Comparison of ENCODE assay signal across 16 mouse cellular contexts in genomic region chr11:97273613-97274012, GRCm38 (mm10). TPM values are rescaled to one million over a fixed set of nuclear protein-coding genes. Genes with fewer than 3 reads are reported as not detected.
DNase-seq lines count a peak whose midpoint lies in the region; ATAC-seq and TF ChIP-seq lines count a peak whose summit lies in the region.
"Had no signal": no experiment of that assay in that cellular context is flagged by ENCODE, and none has a peak within 500 bp of the region (broad histone marks: within the 10 kb centered on the region; RNA-seq: fewer than 3 reads in every experiment).

No protein-coding gene starts in this region.

- peak; percentile 13 for DNase-seq in lung, embryonic 14.5 days
- DNase-seq in lung, postnatal 25 days (ENCODE audit: low spot score), result no peak
- DNase-seq in CH12.LX (ENCODE audit: extremely low read depth), result peak; percentile 32
- DNase-seq in Patski (ENCODE audit: low read depth, low spot score), result no peak
- peak; percentile 45 for DNase-seq in naive thymus-derived CD4-positive, alpha-beta T cell, adult 2 months (ENCODE audit: low read depth)
- no peak for DNase-seq in testis, postnatal 14 days (ENCODE audit: low spot score)
- DNase-seq: cerebellum, adult 8-10 months; embryo, embryonic 11 days; heart, adult 18-20 months; kidney, postnatal 4 days; lung, postnatal 36 days had no signal

- no peaks in the 10 kb centered on the region for H3K36me3 ChIP-seq in lung, embryonic 14.5 days (ENCODE audit: insufficient read depth)
- peaks cover 0 to 5% of the 10 kb centered on the region in 2 experiments for H3K36me3 ChIP-seq in CH12.LX (replicated peaks in 1 of 2; ENCODE audit: control insufficient read depth in 1 of 2, insufficient read depth in 1 of 2, low read length in 1 of 2)
- H3K36me3 ChIP-seq: limb, embryonic 15.5 days; midbrain, embryonic 15.5 days; neural tube, embryonic 13.5 days had no signal

- no peak overlapping the region for H3K9ac ChIP-seq in lung, embryonic 14.5 days
- no peak overlapping the region for H3K9ac ChIP-seq in CH12.LX (ENCODE audit: insufficient read depth, low read depth)
- H3K9ac ChIP-seq: limb, embryonic 15.5 days; midbrain, embryonic 15.5 days; neural tube, embryonic 13.5 days had no signal

- no peak overlapping the region for H3K27ac ChIP-seq in lung, embryonic 14.5 days (ENCODE audit: low read depth)
- H3K27ac ChIP-seq in CH12.LX (ENCODE audit: insufficient read depth, low read depth), result no peak overlapping the region
- H3K27ac ChIP-seq: limb, embryonic 15.5 days; midbrain, embryonic 15.5 days; neural tube, embryonic 13.5 days had no signal

- POLR2A ChIA-PET in Patski (lab: Charles Lee), result interaction anchor here (0.6 kb wide), 3 partner anchors 36 to 131 kb away, joined by 3 to 7 read pairs (median 3); no protein-coding TSS in a partner anchor

- no peak for TF ChIP-seq RAD21 in CH12.LX (IDR thresholded peaks at IDR 0.05; ENCODE audit: low read depth, low read length)

- no peaks in the 10 kb centered on the region for H3K9me3 ChIP-seq in lung, embryonic 14.5 days (ENCODE audit: low read depth, low read length)
- H3K9me3 ChIP-seq in CH12.LX (replicated peaks; ENCODE audit: low read length), result no peaks in the 10 kb centered on the region
- H3K9me3 ChIP-seq: limb, embryonic 15.5 days; midbrain, embryonic 15.5 days; neural tube, embryonic 13.5 days had no signal

- no peak; the same call in 1 of the 2 replicates for TF ChIP-seq CTCF in lung, embryonic 14.5 days (IDR thresholded peaks at IDR 0.05; ENCODE audit: low read depth)
- TF ChIP-seq CTCF in CH12.LX (conservative IDR thresholded peaks at IDR 0.05 in 1 of 2, IDR thresholded peaks at IDR 0.05 in 1 of 2; ENCODE audit: low read depth in 2 of 2, low read length in 2 of 2) (0 out of 4 replicates have a peak, but pooled peaks of 1 of the 2 experiments have one; percentile 16), Patski (IDR thresholded peaks at IDR 0.05) (peak; percentile 44)

- ATAC-seq in lung, embryonic 14.5 days (ENCODE audit: insufficient read depth), result no peak
- no peak for ATAC-seq in Patski
- ATAC-seq in megakaryocyte-erythroid progenitor cell, adult 5-6 weeks (replicated peaks; ENCODE audit: low FRiP score, low TSS enrichment, poor library complexity, severe bottlenecking), result no peak
- ATAC-seq: inflammation-experienced regulatory T-cells, adult 6 months; midbrain, embryonic 15.5 days had no signal

- dilution Hi-C loops in CH12.LX (cut with MboI; ENCODE audit: extremely low pct_ligation_motif_present, extremely low pct_unique_long_range_greater_than_20kb, low sequenced_read_pairs), result no loop called here

- peaks cover 90% of the 10 kb centered on the region for H3K79me2 ChIP-seq in CH12.LX (replicated peaks; ENCODE audit: control insufficient read depth, extremely low read depth, insufficient read depth, poor library complexity, severe bottlenecking)

- no peak for TF ChIP-seq EP300 in CH12.LX (IDR thresholded peaks at IDR 0.05; ENCODE audit: low read length)

- peaks cover 3% of the 10 kb centered on the region; the same call in 1 of the 2 replicates for H3K4me1 ChIP-seq in lung, embryonic 14.5 days (ENCODE audit: insufficient read depth)
- H3K4me1 ChIP-seq in CH12.LX (ENCODE audit: control insufficient read depth in 1 of 2, insufficient read depth in 2 of 2), result peaks cover 8 to 52% of the 10 kb centered on the region in 2 experiments

- TF ChIP-seq POLR2A in CH12.LX (IDR thresholded peaks at IDR 0.05; ENCODE audit: low read depth, low read length), result no peak

- no peak overlapping the region for H3K4me3 ChIP-seq in lung, embryonic 14.5 days (ENCODE audit: low read depth, low read length)
- no peak overlapping the region for H3K4me3 ChIP-seq in CH12.LX (replicated peaks in 1 of 3; ENCODE audit: low read depth in 2 of 3, low read length in 2 of 3, poor library complexity in 1 of 3)
- H3K4me3 ChIP-seq: limb, embryonic 15.5 days; midbrain, embryonic 15.5 days; neural tube, embryonic 13.5 days had no signal

- WGBS in lung, embryonic 14.5 days, result 83% methylated on average over 5 of the region's 5 CpGs

- CTCF ChIA-PET in Patski (lab: Charles Lee), result interaction anchor here (0.9 kb wide), 1 partner anchor 37 kb away, joined by 3 read pairs; no protein-coding TSS in a partner anchor

- no peak overlapping the region for H3K4me2 ChIP-seq in lung, embryonic 14.5 days
- no peak overlapping the region for H3K4me2 ChIP-seq in CH12.LX (ENCODE audit: insufficient read depth, low read depth, poor library complexity, severe bottlenecking)
- H3K4me2 ChIP-seq: limb, embryonic 15.5 days; midbrain, embryonic 15.5 days; neural tube, embryonic 13.5 days had no signal

- in situ Hi-C loops in CH12.LX (cut with MboI; ENCODE audit: low pct_ligation_motif_present, low pct_unique_long_range_greater_than_20kb, low sequenced_read_pairs) (no loop called here), Patski (cut with MboI; ENCODE audit: low pct_unique_long_range_greater_than_20kb) (no loop called here)

- H3K27me3 ChIP-seq in lung, embryonic 14.5 days (ENCODE audit: insufficient read depth, low read length), result no peaks in the 10 kb centered on the region
- no peaks in the 10 kb centered on the region for H3K27me3 ChIP-seq in CH12.LX (replicated peaks)
- no peaks in the 10 kb centered on the region for H3K27me3 ChIP-seq in Patski
- H3K27me3 ChIP-seq: limb, embryonic 15.5 days; midbrain, embryonic 15.5 days; neural tube, embryonic 13.5 days had no signal

TF ChIP-seq in CH12.LX, 34 proteins besides CTCF, POLR2A, EP300 and RAD21:
- TF ChIP-seq JUN (IDR thresholded peaks at IDR 0.05; ENCODE audit: insufficient read depth, low read depth, low read length) (no peak), NRF1 (IDR thresholded peaks at IDR 0.05; ENCODE audit: low read depth, low read length) (no peak), BHLHE40 (IDR thresholded peaks at IDR 0.05; ENCODE audit: low read depth, low read length) (no peak), NELFE (IDR thresholded peaks at IDR 0.05; ENCODE audit: low read depth, low read length) (no peak), MAZ (IDR thresholded peaks at IDR 0.05; ENCODE audit: low read depth, low read length) (no peak), MXI1 (IDR thresholded peaks at IDR 0.05; ENCODE audit: low read depth, low read length) (no peak), ZNF384 (IDR thresholded peaks at IDR 0.05; ENCODE audit: low read depth, low read length) (peak; percentile 51; the same call in 1 of the 2 replicates)

RNA-seq across cellular contexts. Expression of gene Npepps, which starts 6.8 kb away (rescaled TPM):
- polyA plus RNA-seq in lung, embryonic 14.5 days (2014; fragmentation: Nextera tagmentation; extraction: Ambion mirVana), result 70.7 and 76.2 TPM in 2 replicates
- total RNA-seq in CH12.LX (2012; rRNA removed) (37.6 and 42.5 TPM in 2 replicates), CH12.LX (2014; rRNA removed) (29.8 and 33.8 TPM in 2 replicates)
- polyA plus RNA-seq in CH12.LX (2012; ENCODE audit: insufficient read length, low read depth) (50.8 and 56.3 TPM in 2 replicates), Patski (2021) (114 TPM)
- total RNA-seq in megakaryocyte-erythroid progenitor cell, adult 5-6 weeks (2014; fragmentation: Nextera tagmentation), result 32.5 and 34.5 TPM in 2 replicates
- 19.8 and 25.0 TPM in 2 replicates for total RNA-seq in megakaryocyte-erythroid progenitor cell, adult 5-6 weeks (2017)

RNA-seq across cellular contexts. Expression of gene Mrpl45, which starts 41.9 kb away (rescaled TPM):
- polyA plus RNA-seq in lung, embryonic 14.5 days (2014; fragmentation: Nextera tagmentation; extraction: Ambion mirVana), result 46.0 and 48.1 TPM in 2 replicates
- total RNA-seq in CH12.LX (2012; rRNA removed) (101 and 106 TPM in 2 replicates), CH12.LX (2014; rRNA removed) (153 and 158 TPM in 2 replicates)
- polyA plus RNA-seq in CH12.LX (2012; ENCODE audit: insufficient read length, low read depth) (123 and 124 TPM in 2 replicates), Patski (2021) (43.5 TPM)
- total RNA-seq in megakaryocyte-erythroid progenitor cell, adult 5-6 weeks (2014; fragmentation: Nextera tagmentation), result 38.2 and 48.4 TPM in 2 replicates
- total RNA-seq in megakaryocyte-erythroid progenitor cell, adult 5-6 weeks (2017), result 23.2 and 34.7 TPM in 2 replicates

Comparison
In these comparisons a context has a peak if more than half of its experiments do, and no peak if none do; other contexts are left out.
1. DNase-seq: peak in lung, embryonic 14.5 days (single experiment), CH12.LX (single experiment) and naive thymus-derived CD4-positive, alpha-beta T cell, adult 2 months (single experiment); none in lung, postnatal 25 days (single experiment), Patski (single experiment) and testis, postnatal 14 days (single experiment).